Mouse (Mus musculus) left cerebral cortex, postnatal 14 days (tissue): ENCODE results near the gene Ago4. TPM values are rescaled to one million over a fixed set of nuclear protein-coding genes. Genes with fewer than 3 reads are reported as not detected.

ENCODE experiments used
- microRNA-seq, 2 experiments: library from miRNA; unstranded; fragments of <30 nt; microRNA quantifications; one replicate each; pipeline ENCODE4 v1.2.0; 2022
- total RNA-seq, 2 experiments: library from RNA; stranded (reverse); gene quantifications; 2 replicates each; pipeline ENCODE4 v1.2.3; 2021

Gene Ago4
- total RNA-seq, 2 experiments from 2014 or later: 6.3 to 6.8 TPM

Small RNA genes lying within 50 kb of the gene (microRNA-seq; reads per million reads assigned to microRNA genes)
- 0 reads per million in 2 experiments for gene Mir7119

Other genes with a start within 250 kb of the Ago4 start
- gene Col8a2, start 246.7 kb downstream of the Ago4 start, total RNA-seq: 1 to 10 TPM; 2.9 to 3.4 TPM
- gene Adprhl2, start 211.8 kb downstream of the Ago4 start, total RNA-seq: 10 to 100 TPM; 25.3 to 26.8 TPM
- gene Tekt2, start 207.8 kb downstream of the Ago4 start, total RNA-seq: 1 to 10 TPM; 1.9 to 2.5 TPM
- gene Ago3, start 103.9 kb downstream of the Ago4 start, total RNA-seq: 10 to 100 TPM; 27.9 to 33.5 TPM
- 10 to 100 TPM; 49.4 to 52.1 TPM for gene Ago1, start 64.9 kb downstream of the Ago4 start, total RNA-seq
- 1 to 10 TPM; 1.1 to 2.0 TPM for gene Clspn, start 23.5 kb upstream of the Ago4 start, total RNA-seq
- gene 5730409E04Rik, start 76.3 kb upstream of the Ago4 start, total RNA-seq: 10 to 100 TPM; 86.1 to 89.8 TPM
- gene Psmb2, start 144.2 kb upstream of the Ago4 start, total RNA-seq: 100 to 1,000 TPM; 106 to 115 TPM
- not detected for gene Tfap2e, start 202.8 kb upstream of the Ago4 start, total RNA-seq
- gene Ncdn, start 220.0 kb upstream of the Ago4 start, total RNA-seq: 100 to 1,000 TPM; 959 to 969 TPM
- 10 to 100 TPM; 53.8 to 55.3 TPM for gene AU040320, start 220.1 kb upstream of the Ago4 start, total RNA-seq